Mouse (Mus musculus) urinary bladder, postnatal 25 days (tissue): ENCODE measurements at regions not wholly inside any gene's neighbourhood (a gene's known extent, or its start where the extent isn't known, plus 50 kb on each side); places are given as distances from the start of the nearest gene placed in this dataset.

Source experiments
- DNase-seq: peaks from one replicate; pipeline ENCODE4 v3.0.0; 2022; ENCODE audit warnings: low spot score

DNA sequence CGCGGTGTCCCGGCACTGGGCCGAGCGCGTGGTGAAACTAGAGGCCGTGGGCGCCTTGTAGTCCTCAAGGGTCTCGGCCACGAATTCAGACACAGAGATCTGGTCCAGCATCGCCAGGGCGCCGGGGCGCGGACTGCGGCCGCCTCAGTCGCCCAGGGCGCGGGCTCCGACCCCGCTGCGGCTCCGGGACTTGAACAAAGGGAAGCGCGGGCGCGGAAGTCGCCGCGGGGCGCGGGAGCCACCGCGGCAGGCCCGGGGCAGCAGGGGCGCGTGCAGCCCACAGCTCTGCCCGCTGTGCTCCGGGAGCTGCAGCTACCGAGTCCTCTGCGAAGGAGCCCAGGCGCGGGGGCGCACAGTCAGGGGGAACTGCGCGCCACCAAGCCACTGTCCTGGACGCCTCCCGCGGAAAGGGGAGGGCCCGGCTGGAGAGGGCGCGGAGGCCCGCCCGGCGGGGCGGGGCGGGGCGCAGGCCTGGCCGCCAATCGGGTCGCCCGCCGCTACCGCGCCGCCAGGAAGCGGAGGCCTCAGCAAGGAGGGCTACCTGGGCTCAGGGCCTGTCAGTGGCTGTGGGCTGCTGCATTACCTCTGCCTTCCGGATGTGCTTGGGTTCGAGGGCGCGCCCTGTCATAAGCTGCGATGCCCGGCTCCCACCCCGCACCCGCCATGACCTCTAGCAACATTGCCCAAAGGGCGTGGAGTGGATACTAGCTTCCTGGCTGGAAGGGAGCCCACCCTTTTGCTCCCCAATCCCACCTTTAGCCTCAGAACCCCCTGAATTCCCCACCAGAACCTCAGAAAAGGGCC lies 155.2 kb upstream of the 9030624G23Rik start:
- DNase-seq = peak; percentile 13
